8 mouse cellular contexts compared by ENCODE assay signal in the genomic region with DNA sequence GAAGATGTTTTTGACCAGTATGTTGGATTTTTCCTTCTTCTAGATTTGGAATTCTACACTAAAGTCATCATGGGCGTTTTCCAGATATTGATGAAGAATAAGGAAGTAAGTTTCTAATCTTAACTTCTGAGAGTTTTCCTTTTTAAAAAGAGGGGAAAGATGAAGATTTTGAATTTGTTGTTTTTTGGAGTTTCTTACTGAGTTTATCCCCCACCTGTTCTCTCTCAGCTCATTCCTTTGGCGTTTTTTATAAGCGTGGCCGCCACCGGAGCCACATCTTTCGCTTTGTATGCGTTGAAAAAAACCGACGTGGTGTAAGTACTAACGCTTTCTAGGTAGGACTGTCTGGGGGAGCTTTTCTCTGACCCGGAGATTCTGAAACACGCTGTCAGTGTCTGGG. TPM values are rescaled to one million over a fixed set of nuclear protein-coding genes. Genes with fewer than 3 reads are reported as not detected.
A peak's percentile ranks its signal among the peaks of the same experiment; 100 is the strongest.
DNase-seq lines count a peak whose midpoint lies in the region; ATAC-seq and TF ChIP-seq lines count a peak whose summit lies in the region.

No protein-coding gene starts in this region.

- no peaks in the 10 kb centered on the region for H3K9me3 ChIP-seq in limb, embryonic 10.5 days (replicated peaks)
- no peaks in the 10 kb centered on the region for H3K9me3 ChIP-seq in neural tube, embryonic 12.5 days

- no peak for ATAC-seq in neural tube, embryonic 12.5 days (ENCODE audit: low FRiP score, low read depth)

- no peak for DNase-seq in left cerebral cortex, adult 2 months (ENCODE audit: extremely low spot score in 1 of 2, low spot score in 2 of 2)
- DNase-seq in left cerebral cortex, postnatal 14 days (ENCODE audit: low spot score in 2 of 2): no peak
- no peak for DNase-seq in limb, embryonic 10.5 days (ENCODE audit: low spot score)
- DNase-seq in cerebellum, adult 18-20 months: no peak
- DNase-seq in frontal cortex, postnatal 25 days (ENCODE audit: low spot score in 2 of 2): no peak
- no peak for DNase-seq in urinary bladder, adult 18-20 months (ENCODE audit: low spot score in 2 of 2)

- no peak overlapping the region for H3K27ac ChIP-seq in left cerebral cortex, adult 2 months
- no peak overlapping the region for H3K27ac ChIP-seq in embryonic fibroblast, embryonic 13.5 days (ENCODE audit: insufficient read depth, low read length)
- no peak overlapping the region for H3K27ac ChIP-seq in limb, embryonic 10.5 days
- no peak overlapping the region for H3K27ac ChIP-seq in neural tube, embryonic 12.5 days

- H3K36me3 ChIP-seq in limb, embryonic 10.5 days: peaks cover 14% of the 10 kb centered on the region
- H3K36me3 ChIP-seq in neural tube, embryonic 12.5 days: peaks cover 16% of the 10 kb centered on the region

- 39% methylated on average over 12 of the region's 12 CpGs for WGBS in limb, embryonic 10.5 days
- whole genome bisulfite sequencing in neural tube, embryonic 12.5 days: 43% methylated on average over 12 of the region's 12 CpGs

- peak overlapping the region; percentile 78 for H3K4me2 ChIP-seq in neural tube, embryonic 12.5 days (replicated peaks)

- no peaks in the 10 kb centered on the region for H3K4me1 ChIP-seq in embryonic fibroblast, embryonic 13.5 days (ENCODE audit: control insufficient read depth, insufficient read depth, low read length)
- peaks cover 4% of the 10 kb centered on the region; the same call in 1 of the 2 replicates for H3K4me1 ChIP-seq in limb, embryonic 10.5 days
- no peaks in the 10 kb centered on the region for H3K4me1 ChIP-seq in neural tube, embryonic 12.5 days

- peaks cover 18% of the 10 kb centered on the region; the same call in 1 of the 2 replicates for H3K27me3 ChIP-seq in limb, embryonic 10.5 days (ENCODE audit: low read depth, poor library complexity, severe bottlenecking)
- H3K27me3 ChIP-seq in neural tube, embryonic 12.5 days (replicated peaks): peaks cover 6% of the 10 kb centered on the region; the same call in 1 of the 2 replicates

- TF ChIP-seq POLR2A in embryonic fibroblast, embryonic 13.5 days (IDR thresholded peaks at IDR 0.05; ENCODE audit: low read depth, low read length): no peak

- intact Hi-C loops in left cerebral cortex, adult 2 months (cut with DNase I): loop anchor here (10.0 kb wide), 1 partner anchor 117 kb away; no protein-coding TSS in a partner anchor
- intact Hi-C loops in left cerebral cortex, postnatal 14 days (cut with DNase I): loop anchor here (10.0 kb wide), 1 partner anchor 117 kb away; no protein-coding TSS in a partner anchor

- H3K9ac ChIP-seq in neural tube, embryonic 12.5 days: peak overlapping the region; percentile 52; the same call in 1 of the 2 replicates

- no peak for TF ChIP-seq CTCF in left cerebral cortex, adult 2 months (IDR thresholded peaks at IDR 0.05)
- no peak for TF ChIP-seq CTCF in embryonic fibroblast, embryonic 13.5 days (IDR thresholded peaks at IDR 0.05; ENCODE audit: borderline replicate concordance, insufficient read depth, low read length)

- peak overlapping the region; percentile 52 for H3K4me3 ChIP-seq in left cerebral cortex, adult 2 months
- H3K4me3 ChIP-seq in embryonic fibroblast, embryonic 13.5 days (ENCODE audit: insufficient read depth, low read length): peak overlapping the region; percentile 25
- H3K4me3 ChIP-seq in limb, embryonic 10.5 days: peak overlapping the region; percentile 49
- H3K4me3 ChIP-seq in neural tube, embryonic 12.5 days: peak overlapping the region; percentile 32

RNA-seq across cellular contexts. Expression of gene AA467197, which starts 1.2 kb away (rescaled TPM):
- under 1 TPM in 1 of 2 experiments, not detected in 1; 0.49 TPM for total RNA-seq in left cerebral cortex, adult 2 months (2021)
- total RNA-seq in left cerebral cortex, postnatal 14 days (2021): under 1 TPM; 0.46 to 0.63 TPM
- polyA plus RNA-seq in embryonic fibroblast, embryonic 13.5 days (2011; ENCODE audit: insufficient read length, low read depth, missing spikeins): 0.85 and 1.0 TPM in 2 replicates
- polyA plus RNA-seq in limb, embryonic 10.5 days (2016; fragmentation: Nextera tagmentation; extraction: Ambion mirVana): 0.25 TPM in 1 of 2 replicates, not detected in the other
- 0.63 and 0.65 TPM in 2 replicates for polyA plus RNA-seq in neural tube, embryonic 12.5 days (2016; fragmentation: Nextera tagmentation; extraction: Ambion mirVana)

RNA-seq across cellular contexts. Expression of gene Gatm, which starts 26.9 kb away (rescaled TPM):
- total RNA-seq in left cerebral cortex, adult 2 months (2021): 10 to 100 TPM; 51.8 to 52.0 TPM
- total RNA-seq in left cerebral cortex, postnatal 14 days (2021): 10 to 100 TPM; 56.6 to 58.7 TPM
- polyA plus RNA-seq in embryonic fibroblast, embryonic 13.5 days (2011; ENCODE audit: insufficient read length, low read depth, missing spikeins): 3.0 and 3.1 TPM in 2 replicates
- 4.6 and 5.2 TPM in 2 replicates for polyA plus RNA-seq in limb, embryonic 10.5 days (2016; fragmentation: Nextera tagmentation; extraction: Ambion mirVana)
- polyA plus RNA-seq in neural tube, embryonic 12.5 days (2016; fragmentation: Nextera tagmentation; extraction: Ambion mirVana): 19.1 and 21.6 TPM in 2 replicates
